Mouse (Mus musculus): ENCODE measurements around the gene Magi2.
"Not testable (repeated sequence)": the region's sequence is repeated elsewhere in the genome, so short reads cannot be mapped to it uniquely, and the experiment has no call there.

The Magi2 gene

GRCm38 (mm10) chr5:19429290-19429689 lies 202.5 kb downstream of the Magi2 start:
- no peak for DNase-seq (ENCODE audit: low spot score)

DNA sequence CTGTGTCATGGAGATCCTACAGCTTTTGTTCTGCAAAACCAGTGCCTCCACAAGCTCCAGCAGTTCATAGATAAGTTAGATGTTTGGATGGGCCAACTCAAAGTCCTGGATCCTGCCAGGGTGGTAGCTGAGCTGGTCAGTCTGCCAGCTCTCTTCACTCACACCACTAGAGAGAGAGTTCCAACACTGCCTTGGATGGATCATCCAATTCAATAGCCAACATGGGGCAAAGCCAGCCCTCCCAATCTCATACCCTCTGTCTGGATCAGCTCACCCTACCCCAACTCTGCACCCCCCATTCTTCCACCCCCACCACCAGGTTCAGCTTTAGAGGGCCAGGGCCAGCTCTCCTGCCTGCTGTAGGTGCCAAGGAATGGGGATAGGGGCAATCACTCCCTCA lies 235.7 kb downstream of the Magi2 start:
- DNase-seq (ENCODE audit: low spot score) = no peak

- DNase-seq (ENCODE audit: low spot score) = no peak
Measured at GRCm38 (mm10) chr5:19465383-19465782, 238.5 kb downstream of the Magi2 start.

DNA sequence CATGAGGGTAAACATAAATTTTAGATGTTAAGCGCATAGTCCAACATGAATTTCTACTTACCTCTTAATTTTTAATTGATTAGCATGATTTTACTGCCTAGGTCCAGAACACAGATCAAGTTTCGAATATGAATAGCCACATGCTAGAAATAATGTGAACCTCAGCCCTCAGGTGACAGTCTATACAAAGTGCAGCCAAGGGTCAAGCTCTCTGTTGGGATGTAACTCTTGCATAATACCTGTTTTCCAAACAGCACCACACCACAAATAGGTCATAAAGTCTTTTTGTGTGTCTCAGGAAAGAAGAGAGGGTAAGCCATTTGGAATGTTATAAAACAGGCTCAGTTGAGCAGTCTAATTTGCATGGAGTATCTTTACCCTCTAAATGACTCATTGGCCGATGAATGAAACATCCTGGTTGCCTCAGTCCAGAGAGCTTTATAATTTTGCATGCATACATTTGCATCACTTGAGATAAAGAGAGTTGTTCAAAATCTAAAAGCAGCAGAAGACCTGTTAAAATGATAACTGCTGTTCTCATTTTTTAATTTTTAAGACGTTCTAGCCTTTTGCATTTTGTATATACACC lies 246.1 kb downstream of the Magi2 start:
- DNase-seq (ENCODE audit: low spot score) = no peak

DNA sequence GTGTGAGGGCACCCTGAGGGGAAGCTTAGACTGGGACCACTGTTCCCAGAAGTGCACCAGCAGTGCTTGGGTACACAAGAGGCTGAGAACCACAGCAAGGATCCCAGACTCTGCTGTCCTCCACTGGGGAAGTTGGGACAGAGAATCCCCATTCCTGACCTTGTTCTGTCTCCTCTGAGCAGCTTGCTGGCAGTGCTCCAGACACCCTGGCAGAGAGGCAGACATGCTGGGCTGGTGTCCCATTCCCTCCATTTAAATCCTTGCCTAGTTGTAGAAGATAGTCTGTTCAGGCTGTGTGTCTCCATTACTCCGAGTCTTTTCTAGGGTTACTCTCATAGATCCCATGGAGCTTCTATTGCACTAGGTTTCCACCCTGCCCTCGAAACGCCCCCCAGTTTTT lies 256.1 kb downstream of the Magi2 start:
- DNase-seq (ENCODE audit: low spot score) = no peak

GRCm38 (mm10) chr5:19487947-19488346 lies 261.1 kb downstream of the Magi2 start:
- no peak for DNase-seq (ENCODE audit: low spot score)

- no peak for DNase-seq (ENCODE audit: low spot score)
Measured at GRCm38 (mm10) chr5:19501005-19501404, 274.2 kb downstream of the Magi2 start.

DNA sequence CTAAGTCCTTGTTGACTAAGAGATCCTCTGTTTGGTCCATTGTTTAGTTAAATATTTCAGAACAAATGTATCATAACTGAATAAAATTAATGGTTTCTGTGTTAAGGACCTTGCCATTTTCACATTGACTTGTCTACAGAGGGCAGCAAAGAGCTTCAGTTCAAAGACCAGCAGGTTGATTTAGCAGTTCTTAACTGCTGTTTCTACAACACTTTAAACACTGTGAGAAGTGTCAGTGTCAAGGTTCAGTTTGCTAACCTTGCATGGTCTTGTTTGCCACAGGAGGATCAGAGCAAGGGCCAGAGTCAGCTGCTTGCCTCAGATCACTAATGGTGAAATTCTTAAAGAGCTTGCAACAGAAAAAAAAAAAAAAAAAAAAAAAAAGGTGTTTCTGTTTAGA lies 295.3 kb downstream of the Magi2 start:
- no peak for DNase-seq (ENCODE audit: low spot score)

DNA sequence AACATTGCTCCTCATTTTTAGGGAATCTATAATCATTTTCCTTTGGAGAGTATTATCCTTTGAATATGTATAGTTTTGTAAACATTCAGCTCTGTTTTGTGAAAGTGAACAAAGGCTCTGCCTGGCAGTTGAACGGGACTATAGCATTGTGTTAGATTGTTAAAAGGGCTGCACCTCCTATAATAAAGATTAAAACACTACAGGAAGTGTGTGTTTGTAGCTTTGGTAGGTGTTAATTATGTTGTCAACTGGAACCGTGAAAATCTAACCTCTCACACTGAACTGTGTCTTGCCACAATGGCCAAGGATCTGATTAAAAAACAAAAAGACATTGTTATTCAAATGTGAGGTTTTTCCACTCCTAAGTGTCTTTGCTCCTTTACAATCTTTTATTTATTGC lies 312.5 kb downstream of the Magi2 start:
- DNase-seq (ENCODE audit: low spot score) = no peak

DNA sequence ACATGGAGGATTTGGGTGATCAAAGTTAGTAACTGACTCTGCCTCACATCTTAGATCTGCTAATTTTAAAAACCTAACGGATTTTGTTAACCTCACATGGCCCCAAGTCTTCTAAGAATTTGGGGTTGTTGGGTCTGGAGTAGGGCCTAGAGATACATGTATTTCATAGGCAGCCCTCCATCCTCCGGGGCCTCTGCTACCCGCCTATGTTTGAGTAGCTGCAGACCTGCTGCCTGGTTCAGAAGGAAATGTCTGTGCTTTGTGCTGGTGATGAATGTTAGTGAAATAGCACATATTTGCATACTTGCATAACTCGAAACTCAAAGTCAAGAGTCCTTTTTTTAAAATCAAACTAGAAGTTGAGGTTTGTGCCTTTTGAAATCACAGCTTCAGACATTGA lies 319.6 kb downstream of the Magi2 start:
- DNase-seq (ENCODE audit: low spot score) = no peak

DNA sequence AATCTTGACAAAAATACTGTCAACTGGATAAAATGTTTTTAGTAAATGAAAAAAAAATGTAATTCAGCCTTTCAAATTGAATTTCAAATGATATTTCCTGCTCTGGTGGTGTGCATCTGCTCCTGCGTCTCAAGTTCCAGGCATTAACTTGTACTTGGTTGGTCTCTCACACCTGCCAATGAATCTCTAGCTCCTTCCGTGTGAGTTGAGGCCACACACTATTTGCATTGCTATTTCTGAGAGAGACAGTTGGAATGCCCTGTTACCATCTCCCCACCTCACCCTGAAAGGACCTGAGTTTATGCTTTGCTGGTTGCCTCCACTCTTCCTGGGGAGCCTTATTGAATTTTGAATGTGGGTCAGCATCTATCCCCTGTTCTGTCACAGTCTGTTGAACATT lies 320.1 kb downstream of the Magi2 start:
- DNase-seq (ENCODE audit: low spot score) = no peak

GRCm38 (mm10) chr5:19553510-19553909 lies 326.7 kb downstream of the Magi2 start:
- DNase-seq (ENCODE audit: low spot score) = no peak

GRCm38 (mm10) chr5:19565636-19566035 lies 338.8 kb downstream of the Magi2 start:
- no peak for DNase-seq (ENCODE audit: low spot score)

DNA sequence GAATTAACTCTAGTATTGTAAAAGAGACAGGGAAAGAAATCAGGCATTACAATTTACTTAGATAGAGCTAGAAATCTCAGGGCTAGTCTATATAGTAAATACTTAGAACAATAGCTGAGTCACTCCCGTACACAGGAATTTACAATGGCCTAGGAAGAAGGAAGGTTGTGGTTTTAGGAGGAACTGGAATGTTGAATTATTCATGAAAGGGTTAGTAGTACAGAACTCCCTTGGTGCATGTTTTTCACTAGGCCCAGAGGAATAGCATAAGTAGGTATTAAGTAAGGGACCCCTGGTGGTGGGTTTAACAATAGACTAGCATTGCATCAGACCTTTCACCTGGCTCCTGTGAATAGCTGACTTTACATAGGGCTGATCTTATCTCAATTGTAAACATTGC lies 339.3 kb downstream of the Magi2 start:
- DNase-seq (ENCODE audit: low spot score) = not testable (repeated sequence)

DNA sequence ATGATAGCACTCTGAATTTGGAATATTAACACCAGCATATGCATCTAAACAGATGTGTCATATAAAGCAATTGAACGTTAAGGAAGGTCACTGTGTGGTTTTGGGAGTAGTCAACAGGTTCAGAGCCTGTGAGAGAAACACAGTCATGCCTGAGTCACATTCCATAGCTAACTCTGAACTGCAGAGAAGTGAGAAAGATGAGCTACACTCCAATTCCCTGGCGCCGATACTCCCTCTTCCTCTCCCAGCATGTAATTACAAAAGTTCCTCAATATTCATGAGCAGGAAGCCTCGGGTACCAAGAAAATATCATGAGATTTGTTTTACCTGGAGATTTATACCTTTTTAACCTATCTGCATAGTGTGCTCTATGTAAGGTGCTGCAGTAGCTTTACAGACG lies 380.9 kb downstream of the Magi2 start:
- no peak for DNase-seq (ENCODE audit: low spot score)

- DNase-seq (ENCODE audit: low spot score) = no peak
Measured at GRCm38 (mm10) chr5:19611788-19612187, 385.0 kb downstream of the Magi2 start.

DNA sequence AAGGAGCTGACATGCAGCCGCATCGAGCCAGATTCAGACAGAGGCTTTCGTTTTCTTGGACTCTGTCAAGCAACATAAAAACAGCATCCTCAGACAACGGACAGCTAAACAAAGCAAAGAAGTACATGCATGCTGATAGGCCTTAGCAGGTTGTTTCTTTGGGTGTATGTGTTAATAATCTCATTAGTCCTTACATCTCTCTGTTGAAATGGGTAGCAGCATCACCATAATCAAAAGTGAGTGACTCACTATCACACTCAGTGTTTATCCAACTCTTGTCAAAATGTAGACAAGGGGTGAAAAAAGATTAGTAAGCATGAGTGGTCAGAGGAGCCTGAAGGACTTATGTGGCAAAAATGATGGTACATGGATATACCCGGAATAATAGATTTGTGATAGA lies 394.8 kb downstream of the Magi2 start:
- DNase-seq (ENCODE audit: low spot score) = no peak

- no peak for DNase-seq (ENCODE audit: low spot score)
Measured at GRCm38 (mm10) chr5:19633976-19634375, 407.1 kb downstream of the Magi2 start.

- no peak for DNase-seq (ENCODE audit: low spot score)
Measured at GRCm38 (mm10) chr5:19637789-19638188, 411.0 kb downstream of the Magi2 start.

DNA sequence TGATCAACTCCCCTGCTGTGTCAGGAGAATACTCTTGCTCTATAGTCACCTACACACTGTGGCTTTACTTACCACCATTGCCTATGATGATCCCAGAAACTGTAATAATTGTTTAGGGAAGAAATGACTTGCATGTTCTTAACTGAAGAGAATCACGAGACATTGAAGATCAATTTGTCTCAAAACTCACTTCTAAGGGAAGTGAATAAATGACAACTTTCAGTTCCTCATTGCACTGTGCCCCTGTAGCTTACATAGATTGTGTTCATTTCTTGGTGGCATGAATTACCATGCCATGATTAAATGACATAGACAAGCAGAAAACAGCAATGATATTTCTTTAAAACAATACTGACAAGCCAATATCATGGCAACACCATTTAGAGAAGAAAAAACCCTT lies 429.1 kb downstream of the Magi2 start:
- no peak for DNase-seq (ENCODE audit: low spot score)

- no peak for DNase-seq (ENCODE audit: low spot score)
Measured at GRCm38 (mm10) chr5:19666416-19666815, 439.6 kb downstream of the Magi2 start.

DNA sequence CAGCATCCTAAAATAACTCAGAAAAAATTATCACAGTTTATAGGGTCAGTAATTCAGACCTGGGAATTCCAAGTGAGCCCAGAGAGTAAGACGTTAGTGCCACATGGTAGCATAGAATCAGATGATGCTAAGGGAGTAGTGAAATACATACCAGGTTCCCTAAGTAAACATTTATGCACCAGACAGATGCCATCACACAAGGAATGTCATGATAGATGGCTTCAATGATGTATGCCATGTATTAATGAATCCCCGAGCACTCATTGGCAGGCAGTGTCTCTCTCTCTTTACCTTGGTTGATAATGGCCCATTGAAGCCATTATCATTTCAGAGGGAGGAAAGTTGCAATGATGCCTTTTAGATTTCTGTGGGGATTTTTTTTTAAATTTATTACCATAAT lies 490.5 kb downstream of the Magi2 start:
- DNase-seq (ENCODE audit: low spot score) = no peak

DNA sequence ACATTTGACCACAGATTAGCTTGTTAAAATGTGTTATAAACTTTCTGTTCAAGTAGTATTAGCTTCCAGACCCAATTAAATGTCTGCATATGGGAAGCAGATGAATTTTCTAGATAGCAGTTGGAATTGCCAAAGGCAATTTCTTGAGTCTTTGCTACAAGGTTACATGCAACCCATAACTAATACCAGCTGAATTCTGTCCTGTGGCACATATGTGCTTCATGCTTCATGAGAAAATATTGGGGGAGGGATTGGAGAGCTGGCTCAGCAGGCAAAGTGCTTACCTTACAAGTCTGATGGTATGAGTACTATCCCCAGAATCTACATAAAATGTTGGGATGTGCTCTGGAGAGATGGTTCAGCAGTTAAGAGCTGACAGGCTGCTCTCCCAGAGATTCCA lies 499.4 kb downstream of the Magi2 start:
- DNase-seq (ENCODE audit: low spot score) = no peak

DNA sequence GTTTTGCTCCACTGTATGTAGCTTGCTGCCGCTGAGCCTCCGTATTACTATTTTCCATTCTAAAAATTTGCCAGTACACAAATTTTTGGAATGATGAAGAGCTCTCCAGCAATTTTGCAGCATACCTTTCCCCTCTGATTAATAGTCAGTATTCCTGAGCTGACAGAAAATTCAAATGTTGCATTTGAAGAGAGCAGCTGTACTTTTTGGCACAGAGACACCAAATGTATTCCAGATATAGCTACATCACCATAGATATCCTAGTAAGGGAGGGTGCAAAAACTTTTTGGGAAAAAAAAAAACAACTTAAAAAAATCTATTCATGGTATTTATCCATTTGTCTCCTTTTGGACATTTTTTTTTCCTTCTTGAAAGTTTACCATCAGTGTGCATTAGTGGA lies 518.5 kb downstream of the Magi2 start:
- DNase-seq (ENCODE audit: low spot score) = no peak

- DNase-seq (ENCODE audit: low spot score) = no peak
Measured at GRCm38 (mm10) chr5:19745916-19746315, 519.1 kb downstream of the Magi2 start.
